Mouse (Mus musculus) small intestine, adult 2 months (tissue): ENCODE measurements around the gene Ankzf1.

Experiments
- CTCF ChIP-seq: fragments of 200-500 bp; IDR thresholded peaks from 2 replicates; pipeline ENCODE4 v1.5.1; 2012; ENCODE audit warnings: low read depth, mild to moderate bottlenecking, control low read depth, inconsistent platforms, low read length, moderate library complexity, mixed read lengths; ENCODE audit not compliant: insufficient replicate concordance, insufficient read length; ENCODE audit errors: extremely low read depth
- POLR2A ChIP-seq: fragments of 200-500 bp; IDR thresholded peaks from 2 replicates; pipeline ENCODE4 v1.6.1; 2012; ENCODE audit warnings: low read depth, mild to moderate bottlenecking, control low read depth, inconsistent platforms, low read length, moderate library complexity

DNA sequence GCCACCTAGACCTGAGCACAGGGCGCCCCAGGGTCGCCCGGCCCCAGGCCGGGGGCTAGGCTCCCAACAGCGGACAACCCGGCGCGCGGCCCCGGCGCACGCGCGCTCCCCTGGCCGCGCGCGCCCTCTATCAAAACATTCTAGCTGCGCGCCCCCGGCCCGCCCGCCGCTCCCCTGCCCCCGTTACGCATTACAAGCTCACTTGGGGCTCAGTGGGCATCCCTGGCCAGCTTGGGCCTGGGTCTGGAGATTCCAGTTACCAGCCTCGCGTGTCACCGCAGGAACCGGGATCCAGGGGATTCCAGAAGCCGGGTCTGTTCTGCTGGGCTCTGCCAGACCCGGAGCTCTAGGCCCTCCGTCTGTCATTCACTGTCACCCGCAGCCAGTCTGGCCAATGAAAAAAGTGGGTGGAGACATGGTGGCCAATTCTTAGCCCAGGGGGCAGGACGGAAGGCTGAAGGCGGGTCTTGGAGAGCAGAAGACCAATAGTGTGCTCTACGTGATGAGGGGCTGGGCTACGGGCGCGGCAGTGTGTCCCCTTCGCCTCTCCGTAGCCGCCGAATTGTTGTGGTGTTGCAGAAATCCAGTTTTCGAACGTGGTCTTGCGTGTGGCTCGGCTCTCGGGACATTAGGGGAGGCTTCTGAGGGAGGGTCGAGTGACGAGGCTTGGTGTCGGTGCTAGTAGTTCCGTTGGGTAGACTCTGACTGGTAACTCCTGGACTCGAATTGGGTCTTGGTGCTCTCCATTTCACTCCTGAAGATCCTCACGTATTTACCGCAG is at the start of gene Ankzf1, which contains the start of gene Atg9a:
- TF ChIP-seq POLR2A (peak; percentile 49; the same call in 1 of the 2 replicates), CTCF (no peak)
